Mouse (Mus musculus) brain, embryonic 14.5 days (tissue): ENCODE data around the gene 6430550D23Rik. TPM values are rescaled to one million over a fixed set of nuclear protein-coding genes. Genes with fewer than 3 reads are reported as not detected.

Experiments used
- DNase-seq: peaks from one replicate; pipeline ENCODE4 v3.0.0-alpha.2; 2011; ENCODE audit warnings: low read depth
- CTCF ChIP-seq: fragments of 200-500 bp; IDR thresholded peaks from 2 replicates; pipeline ENCODE4 v1.5.1; 2012; ENCODE audit warnings: inconsistent platforms, mild to moderate bottlenecking, moderate library complexity, borderline replicate concordance; ENCODE audit not compliant: insufficient read depth, insufficient read length; ENCODE audit errors: extremely low read depth
- POLR2A ChIP-seq: fragments of 200-500 bp; IDR thresholded peaks from 2 replicates; pipeline ENCODE4 v1.6.1; 2012; ENCODE audit warnings: mild to moderate bottlenecking, inconsistent platforms, borderline replicate concordance; ENCODE audit not compliant: poor library complexity, insufficient read depth, insufficient read length, severe bottlenecking; ENCODE audit errors: extremely low read depth
- polyA plus RNA-seq: library from polyadenylated mRNA; depleted of rRNA; stranded (reverse); fragments of >200 nt; gene quantifications from 2 replicates; pipeline ENCODE4 v1.2.3, GENCODE M21; 2012; rRNA removed

Gene 6430550D23Rik
- 3.0 and 5.9 TPM in 2 replicates for polyA plus RNA-seq

- TF ChIP-seq POLR2A (peak; percentile 58; the same call in 1 of the 2 replicates), CTCF (no peak)
- DNase-seq, result peak; percentile 99
These were observed at the start of gene 6430550D23Rik, which contains the start of gene Ergic3 for GRCm38 (mm10) chr2:156007888-156008532. Gene 6430550D23Rik (minus strand): TSS chr2:156007977. Gene Ergic3 (plus strand): TSS chr2:156008045.

GRCm38 (mm10) chr2:156052816-156053215, 45.0 kb upstream of the 6430550D23Rik start, which contains the start of gene Fer1l4:
Gene Fer1l4 (minus strand): TSS chr2:156052947.
- no peak for TF ChIP-seq POLR2A
- no peak for TF ChIP-seq CTCF
- no peak for DNase-seq

GRCm38 (mm10) chr2:156047929-156048328, 40.2 kb upstream of the 6430550D23Rik start:
- no peak for TF ChIP-seq POLR2A
- TF ChIP-seq CTCF, result no peak
- DNase-seq, result no peak

- TF ChIP-seq CTCF (no peak), POLR2A (no peak)
- DNase-seq, result no peak
These were observed 35.1 kb upstream of the 6430550D23Rik start for GRCm38 (mm10) chr2:156042903-156043302.

- TF ChIP-seq POLR2A (no peak), CTCF (no peak)
- no peak for DNase-seq
These were observed 31.6 kb upstream of the 6430550D23Rik start for GRCm38 (mm10) chr2:156039390-156039789.

- DNase-seq, result peak; percentile 22
- TF ChIP-seq POLR2A, result no peak
- no peak for TF ChIP-seq CTCF
These were observed 17.7 kb upstream of the 6430550D23Rik start for GRCm38 (mm10) chr2:156025482-156025881.

- TF ChIP-seq POLR2A (no peak), CTCF (no peak)
These were observed 14.0 kb upstream of the 6430550D23Rik start for GRCm38 (mm10) chr2:156021765-156022164.

GRCm38 (mm10) chr2:156021219-156021618, 13.4 kb upstream of the 6430550D23Rik start:
- DNase-seq, result no peak
- TF ChIP-seq POLR2A (no peak), CTCF (no peak)

More at GRCm38 (mm10) chr2:156021765-156022164, 14.0 kb upstream of the 6430550D23Rik start:
- DNase-seq, result no peak

- no peak for TF ChIP-seq CTCF
- no peak for TF ChIP-seq POLR2A
- no peak for DNase-seq
These were observed 10.3 kb upstream of the 6430550D23Rik start for GRCm38 (mm10) chr2:156018106-156018505.

GRCm38 (mm10) chr2:156005393-156005792, 2.4 kb downstream of the 6430550D23Rik start:
- no peak for TF ChIP-seq POLR2A
- peak; percentile 44; the same call in 1 of the 2 replicates for TF ChIP-seq CTCF
- DNase-seq, result peak; percentile 3

GRCm38 (mm10) chr2:155991863-155992321, 15.9 kb downstream of the 6430550D23Rik start:
- TF ChIP-seq CTCF (no peak), POLR2A (no peak)
- DNase-seq, result peak; percentile 68

- DNase-seq, result no peak
These were observed 16.6 kb downstream of the 6430550D23Rik start for GRCm38 (mm10) chr2:155991151-155991550.

More at GRCm38 (mm10) chr2:155991151-155991550, 16.6 kb downstream of the 6430550D23Rik start:
- TF ChIP-seq POLR2A (no peak), CTCF (no peak)
